Mouse (Mus musculus) lung, postnatal 0 days (tissue): ENCODE data around the gene Rpl41.

ENCODE experiments used
- CTCF ChIP-seq: IDR thresholded peaks from 2 replicates; pipeline ENCODE4 v1.5.1; 2016; ENCODE audit warnings: antibody characterized with exemption, mild to moderate bottlenecking
- EP300 ChIP-seq: IDR thresholded peaks from 2 replicates; pipeline ENCODE4 v1.6.1; 2016; ENCODE audit warnings: antibody characterized with exemption, mild to moderate bottlenecking, control low read depth

DNA sequence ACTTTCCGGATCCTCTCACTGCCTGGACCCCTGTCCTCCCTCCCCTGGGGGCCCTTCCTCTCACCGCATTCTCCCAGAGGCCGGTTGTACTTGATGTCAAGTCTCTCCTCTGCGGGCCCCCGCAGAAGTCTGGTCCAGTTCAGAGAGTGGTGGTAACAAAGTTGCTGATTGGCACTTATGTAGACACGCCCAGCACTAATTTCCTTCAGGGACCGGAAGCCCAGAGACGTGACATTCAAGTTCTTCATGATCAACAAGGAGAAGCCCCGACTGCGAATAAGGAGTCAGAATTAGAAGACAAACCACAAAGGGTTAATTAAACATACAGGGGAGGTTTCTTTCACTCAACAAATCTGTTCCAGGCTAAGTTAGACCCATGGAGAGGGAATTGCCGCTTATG is 29.2 kb upstream of the Rpl41 start:
- TF ChIP-seq CTCF: no peak
- TF ChIP-seq EP300: no peak
